Mouse (Mus musculus): ENCODE measurements around the gene Rbfox1. TPM values are rescaled to one million over a fixed set of nuclear protein-coding genes. Genes with fewer than 3 reads are reported as not detected.
A peak's percentile ranks its signal among the peaks of the same experiment; 100 is the strongest.

Gene Rbfox1
- polyA plus RNA-seq, 1 experiment: 115 TPM

- peak in 1 of 2 experiments; percentile 36 for DNase-seq (ENCODE audit: extremely low spot score in 1 of 2, low spot score in 1 of 2)
Measured at GRCm38 (mm10) chr16:7158856-7159826, 1274.0 kb downstream of the Rbfox1 start.

- no peak for DNase-seq (ENCODE audit: extremely low spot score in 1 of 2, low spot score in 1 of 2)
Measured at GRCm38 (mm10) chr16:7159827-7160217, 1274.7 kb downstream of the Rbfox1 start.

GRCm38 (mm10) chr16:7162168-7162567 lies 1277.0 kb downstream of the Rbfox1 start:
- no peak for DNase-seq (ENCODE audit: extremely low spot score in 1 of 2, low spot score in 1 of 2)

GRCm38 (mm10) chr16:7163688-7164087 lies 1278.5 kb downstream of the Rbfox1 start:
- DNase-seq (ENCODE audit: extremely low spot score in 1 of 2, low spot score in 1 of 2): no peak

- no peak for DNase-seq (ENCODE audit: extremely low spot score in 1 of 2, low spot score in 1 of 2)
Measured at GRCm38 (mm10) chr16:7164153-7164737, 1279.1 kb downstream of the Rbfox1 start.

GRCm38 (mm10) chr16:7175960-7176359 lies 1290.8 kb downstream of the Rbfox1 start:
- peak in 1 of 2 experiments; percentile 25 for DNase-seq (ENCODE audit: extremely low spot score in 1 of 2, low spot score in 1 of 2)

- DNase-seq (ENCODE audit: extremely low spot score in 1 of 2, low spot score in 1 of 2): no peak
Measured at GRCm38 (mm10) chr16:7187788-7188187, 1302.6 kb downstream of the Rbfox1 start.

GRCm38 (mm10) chr16:7193535-7193934 lies 1308.4 kb downstream of the Rbfox1 start:
- DNase-seq (ENCODE audit: extremely low spot score in 1 of 2, low spot score in 1 of 2): peak; percentile 35 to 68

GRCm38 (mm10) chr16:7197953-7198352 lies 1312.8 kb downstream of the Rbfox1 start:
- DNase-seq (ENCODE audit: extremely low spot score in 1 of 2, low spot score in 1 of 2): no peak

GRCm38 (mm10) chr16:7200239-7200638 lies 1315.1 kb downstream of the Rbfox1 start:
- DNase-seq (ENCODE audit: extremely low spot score in 1 of 2, low spot score in 1 of 2): no peak

- DNase-seq (ENCODE audit: extremely low spot score in 1 of 2, low spot score in 1 of 2): no peak
Measured at GRCm38 (mm10) chr16:7201816-7202215, 1316.7 kb downstream of the Rbfox1 start.

- DNase-seq (ENCODE audit: extremely low spot score in 1 of 2, low spot score in 1 of 2): no peak
Measured at GRCm38 (mm10) chr16:7206116-7206900, 1321.2 kb downstream of the Rbfox1 start.

- no peak for DNase-seq (ENCODE audit: extremely low spot score in 1 of 2, low spot score in 1 of 2)
Measured at GRCm38 (mm10) chr16:7207599-7207998, 1322.4 kb downstream of the Rbfox1 start.

GRCm38 (mm10) chr16:7212756-7213155 lies 1327.6 kb downstream of the Rbfox1 start:
- DNase-seq (ENCODE audit: extremely low spot score in 1 of 2, low spot score in 1 of 2): peak in 1 of 2 experiments; percentile 68

GRCm38 (mm10) chr16:7223265-7223664 lies 1338.1 kb downstream of the Rbfox1 start:
- DNase-seq (ENCODE audit: extremely low spot score in 1 of 2, low spot score in 1 of 2): no peak

- DNase-seq (ENCODE audit: extremely low spot score in 1 of 2, low spot score in 1 of 2): no peak
Measured at GRCm38 (mm10) chr16:7226000-7226399, 1340.8 kb downstream of the Rbfox1 start.

GRCm38 (mm10) chr16:7228246-7228645 lies 1343.1 kb downstream of the Rbfox1 start:
- DNase-seq (ENCODE audit: extremely low spot score in 1 of 2, low spot score in 1 of 2): no peak

GRCm38 (mm10) chr16:7229232-7229631 lies 1344.1 kb downstream of the Rbfox1 start:
- DNase-seq (ENCODE audit: extremely low spot score in 1 of 2, low spot score in 1 of 2): peak in 1 of 2 experiments; percentile 43

- no peak for DNase-seq (ENCODE audit: extremely low spot score in 1 of 2, low spot score in 1 of 2)
Measured at GRCm38 (mm10) chr16:7241627-7242026, 1356.5 kb downstream of the Rbfox1 start.

- no peak for DNase-seq (ENCODE audit: extremely low spot score in 1 of 2, low spot score in 1 of 2)
Measured at GRCm38 (mm10) chr16:7242501-7242900, 1357.3 kb downstream of the Rbfox1 start.

- DNase-seq (ENCODE audit: extremely low spot score in 1 of 2, low spot score in 1 of 2): no peak
Measured at GRCm38 (mm10) chr16:7244382-7244781, 1359.2 kb downstream of the Rbfox1 start.

Measured in frontal cortex, adult 2 months (tissue).